Mouse (Mus musculus) gastrocnemius, postnatal 10 days (tissue): ENCODE measurements around the gene Tmc8. TPM values are rescaled to one million over a fixed set of nuclear protein-coding genes. Genes with fewer than 3 reads are reported as not detected.
"Not testable (repeated sequence)": the region's sequence is repeated elsewhere in the genome, so short reads cannot be mapped to it uniquely, and the experiment has no call there.

ENCODE experiments used
- DNase-seq: peaks from one replicate; pipeline ENCODE4 v3.0.0; 2021; ENCODE audit warnings: mixed read lengths
- total RNA-seq, 2 experiments: library from RNA; stranded (reverse); gene quantifications; 2 replicates each; pipeline ENCODE4 v1.2.3; 2021

Tmc8 gene
- total RNA-seq, 2 experiments from 2014 or later, result 1.2 to 1.7 TPM

DNA sequence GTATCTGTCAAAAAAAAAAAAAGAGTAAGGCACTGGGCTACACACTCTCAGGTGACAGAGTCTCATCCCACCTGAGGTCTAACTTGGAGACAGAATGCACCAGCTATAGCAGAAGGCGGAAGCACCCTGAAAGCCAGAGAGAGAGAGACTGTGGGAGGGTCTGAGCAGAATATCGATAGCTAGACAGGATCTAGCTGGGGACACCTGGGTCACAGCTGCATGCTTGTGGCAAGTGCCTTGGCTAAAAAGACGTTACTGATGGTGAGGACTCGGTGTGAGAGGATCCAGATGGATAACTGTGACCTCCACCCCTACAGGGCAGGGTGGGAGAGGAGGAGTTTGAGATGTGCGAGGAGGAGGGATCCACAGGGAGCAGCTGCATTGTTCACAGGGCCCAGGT lies 15.1 kb downstream of the Tmc8 start:
- DNase-seq, result no peak

- no peak for DNase-seq
These were observed 15.8 kb downstream of the Tmc8 start, which contains the start of gene 6030468B19Rik for GRCm38 (mm10) chr11:117797511-117798159. Gene 6030468B19Rik (plus strand): TSS chr11:117797660.

DNA sequence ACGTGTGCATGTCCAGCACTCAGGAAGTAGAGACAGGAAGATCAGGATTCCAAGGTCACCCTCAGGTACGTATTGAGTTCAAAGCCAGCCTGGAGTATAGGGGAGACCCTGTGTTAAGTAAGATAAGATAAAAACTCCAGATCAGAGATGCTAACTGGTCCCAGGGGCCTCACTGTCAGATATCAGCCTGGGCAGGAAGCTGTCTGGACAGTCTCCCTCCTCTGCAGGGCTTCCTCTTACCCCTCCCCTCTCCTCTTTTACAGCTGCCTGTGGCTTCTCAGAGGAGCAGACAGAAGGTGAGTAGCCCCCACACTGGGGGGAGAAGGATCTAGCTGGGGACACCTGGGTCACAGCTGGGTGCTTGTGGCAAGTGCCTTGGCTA lies 16.3 kb downstream of the Tmc8 start:
- no peak for DNase-seq

GRCm38 (mm10) chr11:117799174-117799573 lies 17.3 kb downstream of the Tmc8 start:
- no peak for DNase-seq

DNA sequence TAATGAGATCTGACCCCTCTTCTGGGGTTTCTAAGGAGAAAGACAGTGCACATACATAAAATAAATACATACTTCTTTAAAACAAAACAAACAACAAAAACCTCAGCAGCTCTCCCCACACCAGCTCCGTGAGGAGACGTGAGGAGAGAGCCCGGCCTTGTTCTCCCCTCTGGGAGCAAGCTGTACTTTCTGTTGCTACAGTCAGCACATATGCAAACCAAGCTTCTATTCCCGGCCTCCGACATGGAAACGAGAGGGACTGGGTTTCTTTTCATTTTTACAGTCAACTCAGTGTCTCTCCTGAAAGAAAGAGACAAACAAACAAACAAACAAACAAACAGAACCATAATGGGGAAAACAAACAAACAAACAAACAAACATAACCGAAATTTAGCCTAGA lies 18.2 kb downstream of the Tmc8 start:
- no peak for DNase-seq

GRCm38 (mm10) chr11:117801650-117802049 lies 19.8 kb downstream of the Tmc8 start:
- DNase-seq, result no peak

DNA sequence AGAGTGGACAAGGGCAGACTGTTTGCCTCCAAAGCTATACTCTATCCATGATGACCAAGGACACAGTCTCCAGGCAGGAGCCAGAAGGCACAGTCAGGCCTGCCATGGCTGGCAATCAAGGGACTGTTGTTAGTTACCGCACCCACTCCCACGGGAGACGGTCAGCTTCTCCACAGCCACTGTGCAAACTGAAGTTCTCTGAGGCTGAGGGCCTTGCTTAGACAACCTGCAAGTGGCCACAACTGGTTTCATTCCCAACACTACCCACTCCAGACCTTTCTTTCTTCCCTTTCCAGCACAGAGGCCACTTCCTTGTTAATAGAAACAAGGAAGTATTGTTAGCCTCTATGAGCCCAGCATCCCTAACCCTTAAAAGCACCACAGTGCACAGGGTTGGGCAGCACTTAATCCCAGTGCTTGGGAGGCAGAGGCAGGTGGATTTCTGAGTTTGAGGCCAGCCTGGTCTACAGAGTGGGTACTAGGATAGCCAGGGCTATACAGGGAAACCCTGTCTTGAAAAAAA lies 21.4 kb downstream of the Tmc8 start:
- DNase-seq, result no peak

- no peak for DNase-seq
These were observed 24.9 kb downstream of the Tmc8 start for GRCm38 (mm10) chr11:117806781-117807180.

GRCm38 (mm10) chr11:117809407-117810311 lies 27.8 kb downstream of the Tmc8 start, which contains the start of the genes Gm20708 and Syngr2:
Gene Gm20708 (plus strand): TSS chr11:117809668.
Gene Syngr2 (plus strand): TSS chr11:117809668.
- peak; percentile 77 for DNase-seq

DNA sequence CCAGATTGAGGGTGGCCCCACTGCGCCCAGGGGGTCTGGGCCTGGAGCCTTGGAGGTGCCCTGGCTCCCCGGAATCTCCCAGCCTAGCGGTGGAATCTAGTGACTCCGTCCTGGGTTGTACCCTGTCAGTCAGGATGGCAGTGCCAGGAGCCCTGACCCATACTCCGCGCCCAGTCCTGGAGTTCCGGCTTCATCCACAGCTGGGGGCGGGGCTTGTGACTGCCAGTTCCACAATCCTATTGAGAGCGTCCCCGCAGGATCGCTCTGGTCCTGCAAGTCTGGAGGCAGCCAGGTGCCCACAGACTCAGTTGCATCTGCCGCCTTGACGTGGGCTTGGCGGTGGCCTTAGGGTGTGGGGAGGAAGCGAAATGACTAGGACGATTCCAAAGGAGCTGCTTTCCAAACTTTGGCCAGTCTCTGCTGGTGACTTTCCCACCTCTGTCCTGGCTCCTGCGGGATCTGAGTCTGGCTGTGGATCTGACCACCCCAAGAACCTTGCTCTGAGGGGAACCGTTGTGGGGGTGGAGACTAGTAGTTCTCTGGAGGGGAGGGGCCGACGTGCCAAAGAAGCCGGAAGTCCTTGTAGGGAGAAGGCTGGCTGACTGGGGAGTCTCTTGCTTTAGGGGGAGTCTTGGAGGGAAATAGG lies 28.6 kb downstream of the Tmc8 start:
- DNase-seq, result peak; percentile 88

GRCm38 (mm10) chr11:117813867-117814266 lies 32.0 kb downstream of the Tmc8 start:
- DNase-seq, result no peak

DNA sequence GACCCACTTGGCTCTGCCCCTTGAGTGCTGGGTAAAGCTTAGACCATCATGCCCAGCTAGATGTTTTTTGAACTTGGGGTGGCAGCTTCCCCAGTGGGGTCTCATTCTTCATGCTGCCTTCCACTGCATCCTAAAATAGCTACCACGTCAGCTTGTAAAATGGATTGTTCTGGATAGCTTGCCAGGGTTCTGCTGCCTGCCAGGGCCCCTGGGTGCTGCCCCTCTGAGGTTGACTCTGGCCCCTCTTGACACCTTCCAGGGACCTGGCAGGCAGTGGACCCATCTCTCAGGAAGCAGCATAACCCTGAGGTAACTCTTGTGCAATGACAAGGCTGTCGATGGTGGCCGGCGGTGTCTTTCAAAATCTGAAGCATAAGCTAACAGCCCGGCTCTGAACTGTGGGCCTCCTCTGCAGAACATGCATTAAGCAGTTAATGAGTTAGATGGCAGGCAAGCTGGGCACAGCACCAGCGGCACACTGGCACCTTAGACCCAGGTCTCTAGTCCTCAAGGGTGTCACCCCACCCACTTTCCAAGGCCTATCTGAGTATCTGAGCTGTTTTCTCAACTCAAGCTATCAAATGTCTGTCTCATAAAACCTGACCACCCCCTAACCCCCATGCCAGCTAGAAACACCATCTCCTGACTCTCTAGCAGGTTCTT lies 33.0 kb downstream of the Tmc8 start:
- no peak for DNase-seq

DNA sequence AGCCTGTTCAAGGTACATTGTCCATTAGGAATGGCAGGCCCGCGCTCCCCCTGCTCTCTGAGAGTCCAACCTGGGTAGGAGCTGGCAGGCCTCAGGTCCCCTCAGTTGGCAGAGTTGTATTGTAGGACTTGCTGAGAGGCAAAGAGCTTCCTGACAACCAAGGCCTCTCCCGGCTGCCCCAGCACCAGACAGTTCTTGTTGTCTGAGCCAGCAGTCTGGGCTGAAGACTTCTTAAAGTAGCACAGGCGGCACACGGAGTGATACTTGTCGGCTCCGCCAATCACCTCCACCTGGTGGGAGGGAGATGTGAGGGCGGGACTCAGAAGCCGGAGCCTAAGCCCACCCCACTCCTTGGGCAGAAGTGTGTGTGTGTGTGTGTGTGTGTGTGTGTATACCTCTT lies 34.0 kb downstream of the Tmc8 start:
- not testable (repeated sequence) for DNase-seq

- no peak for DNase-seq
These were observed 34.6 kb downstream of the Tmc8 start for GRCm38 (mm10) chr11:117816389-117816996.

DNA sequence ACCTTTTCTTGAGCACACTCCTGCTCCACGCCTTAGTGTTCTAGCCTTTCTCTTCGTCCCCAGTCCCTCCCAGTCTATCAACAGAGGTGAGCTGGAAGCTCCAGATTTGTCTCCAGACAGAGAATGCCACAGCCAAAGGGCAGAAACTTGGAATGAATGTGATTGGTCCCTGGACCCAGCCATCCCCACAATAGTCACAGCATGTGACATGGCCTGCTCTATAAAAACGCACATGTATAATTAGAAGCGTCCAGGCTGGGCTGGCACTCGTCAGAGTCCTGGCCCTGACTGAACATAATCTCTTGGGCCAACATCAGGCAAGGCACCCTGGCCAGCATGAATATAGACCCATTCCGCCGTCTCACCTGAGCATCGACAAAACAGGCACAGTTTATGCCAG lies 37.2 kb downstream of the Tmc8 start:
- DNase-seq, result no peak

- no peak for DNase-seq
These were observed 38.3 kb downstream of the Tmc8 start for GRCm38 (mm10) chr11:117820173-117820572.

DNA sequence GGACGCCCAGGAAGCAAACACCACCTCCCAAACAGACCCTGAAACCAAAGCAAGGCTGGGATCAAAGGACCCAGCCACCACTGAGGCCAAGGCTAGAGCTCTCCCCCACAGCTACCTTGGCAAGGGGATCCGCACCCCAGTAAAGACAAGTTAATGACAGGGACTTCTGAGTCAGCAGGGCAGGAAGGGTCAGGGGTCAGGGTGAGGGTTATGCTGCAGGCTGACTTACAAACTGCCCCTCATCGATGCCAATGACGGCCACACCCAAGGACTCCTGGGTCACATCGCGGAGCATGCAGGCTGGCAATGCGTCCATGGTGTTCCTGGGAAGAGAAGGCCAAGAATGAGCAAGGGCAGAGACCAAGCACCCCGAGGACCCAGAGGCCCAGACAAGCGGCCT lies 40.0 kb downstream of the Tmc8 start:
- DNase-seq, result no peak

DNA sequence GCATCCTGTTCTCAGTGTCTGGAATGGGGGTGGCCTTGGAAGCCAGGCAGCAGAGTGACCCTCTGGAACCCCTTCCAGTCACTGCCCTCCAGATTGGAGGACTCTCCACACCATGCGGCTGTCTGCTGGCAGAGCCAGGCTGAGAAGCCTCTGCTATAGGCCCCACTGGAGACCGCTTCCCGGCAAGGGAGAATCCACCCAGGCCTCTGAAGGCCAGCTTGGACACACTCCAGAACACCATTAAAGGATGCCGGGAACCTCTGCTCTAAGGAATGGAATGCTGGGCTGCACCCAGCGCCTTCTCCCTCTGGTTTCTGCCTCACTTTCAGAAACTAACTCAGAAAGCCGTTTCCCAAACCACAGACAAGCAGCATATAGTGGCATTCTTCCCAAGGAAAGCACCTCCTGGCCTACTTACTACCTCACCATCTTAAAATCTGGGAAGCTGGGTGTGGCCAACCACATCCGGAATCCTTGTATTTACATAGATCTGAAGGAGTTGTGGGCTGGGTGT lies 40.9 kb downstream of the Tmc8 start:
- peak; percentile 51 for DNase-seq

GRCm38 (mm10) chr11:117823411-117823810 lies 41.5 kb downstream of the Tmc8 start:
- no peak for DNase-seq

DNA sequence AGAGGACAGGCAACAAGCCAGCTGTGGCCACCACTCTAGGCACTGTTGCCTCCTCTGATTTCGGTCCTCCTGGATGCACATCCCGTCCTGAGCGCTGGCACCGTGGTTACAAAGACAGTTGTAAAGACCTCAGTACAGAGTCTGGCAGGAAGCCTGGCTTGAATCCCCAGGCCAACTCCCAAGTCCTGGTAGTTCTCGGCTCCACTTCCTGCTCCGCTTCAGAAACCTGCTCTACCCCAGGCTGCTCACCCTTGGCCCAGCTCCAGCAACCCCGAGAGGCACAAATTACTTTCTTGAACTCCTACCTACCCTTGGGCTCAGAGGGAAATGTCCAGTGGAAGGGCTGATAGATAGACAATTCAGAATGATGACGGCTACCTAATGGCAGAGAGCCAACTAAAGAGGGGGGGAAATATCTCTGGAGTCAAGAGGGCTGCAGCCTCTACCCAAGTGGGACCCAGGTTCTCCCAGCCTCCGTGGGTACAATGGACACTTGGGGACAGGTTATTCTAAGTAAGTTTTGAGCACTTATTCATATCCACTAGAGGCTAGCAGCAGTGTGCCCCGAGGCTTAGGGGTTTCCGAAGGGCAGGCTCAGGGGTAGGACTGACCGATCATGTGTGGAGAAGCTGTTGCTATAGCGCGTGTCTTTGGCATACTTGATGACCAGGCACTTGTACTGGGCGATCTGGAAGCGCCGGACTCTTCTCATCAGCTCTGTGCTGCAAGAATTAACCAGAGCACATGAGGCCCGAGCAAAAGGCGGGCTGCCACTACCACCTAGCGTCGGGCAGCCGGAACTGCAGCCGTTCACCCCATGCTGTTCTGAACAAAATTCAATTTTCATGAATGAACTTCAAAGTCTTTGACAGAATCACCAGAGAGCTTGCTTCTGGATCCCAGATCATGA lies 42.4 kb downstream of the Tmc8 start:
- DNase-seq, result peak; percentile 79
